Mouse (Mus musculus): ENCODE data around the gene Auts2. TPM values are rescaled to one million over a fixed set of nuclear protein-coding genes. Genes with fewer than 3 reads are reported as not detected.
A peak's percentile ranks its signal among the peaks of the same experiment; 100 is the strongest.

The Auts2 gene
- polyA plus RNA-seq, 1 experiment from 2014 or later = 36.0 TPM

DNA sequence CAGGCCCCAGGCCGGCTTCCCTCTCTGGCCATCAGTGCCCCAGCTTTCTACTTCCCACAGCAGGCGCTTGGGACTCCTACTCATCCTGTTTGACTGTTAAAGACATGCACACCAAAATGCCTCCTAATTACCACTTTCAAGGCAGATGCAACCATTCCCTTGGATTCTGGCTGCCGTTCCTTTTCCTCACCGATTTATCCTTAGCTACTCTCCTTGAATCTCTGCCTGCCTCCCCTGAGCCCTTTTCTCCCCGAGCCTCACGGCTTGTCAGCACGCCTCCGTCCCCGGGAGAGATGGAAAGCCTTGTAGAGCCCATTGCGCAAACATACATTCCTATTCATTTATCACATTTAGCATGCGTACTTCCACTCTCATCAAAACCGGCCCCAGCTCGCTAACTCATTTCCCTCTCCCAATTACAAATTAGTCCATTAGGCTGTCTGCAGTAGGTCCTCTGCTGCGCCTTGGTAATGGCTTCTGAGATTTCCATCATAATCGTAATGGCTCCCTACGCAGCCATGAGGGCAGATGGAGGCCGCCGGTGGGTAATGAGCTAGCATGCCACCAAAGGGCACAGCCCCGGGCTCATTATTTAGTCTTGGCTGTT, 825.7 kb downstream of the Auts2 start:
- no peak overlapping the region for H3K9ac ChIP-seq (ENCODE audit: low read length)
- peaks cover 3% of the 10 kb centered on the region; the same call in 1 of the 2 replicates for H3K27me3 ChIP-seq (ENCODE audit: control insufficient read depth, insufficient read depth, low read length)
- ATAC-seq (ENCODE audit: low FRiP score) = peak; percentile 44; the same call in 1 of the 2 replicates
- no peaks in the 10 kb centered on the region for H3K9me3 ChIP-seq (ENCODE audit: control insufficient read depth, low read length)
- DNase-seq (ENCODE audit: low spot score, missing footprints) = peak; percentile 72
- H3K36me3 ChIP-seq (ENCODE audit: control insufficient read depth, insufficient read depth, low read length) = no peaks in the 10 kb centered on the region
- 81% methylated on average over 19 of the region's 19 CpGs for WGBS
- H3K4me2 ChIP-seq = no peak overlapping the region
- H3K27ac ChIP-seq (ENCODE audit: low read depth, low read length) = peak overlapping the region; percentile 7; the same call in 1 of the 2 replicates
- H3K4me1 ChIP-seq (ENCODE audit: control insufficient read depth, insufficient read depth, low read length) = peaks cover 1% of the 10 kb centered on the region; the same call in 1 of the 2 replicates
- H3K4me3 ChIP-seq (ENCODE audit: low read depth, low read length) = no peak overlapping the region

GRCm38 (mm10) chr5:131714979-131715378, 828.2 kb downstream of the Auts2 start:
- H3K4me3 ChIP-seq (ENCODE audit: low read depth, low read length) = no peak overlapping the region
- no peaks in the 10 kb centered on the region for H3K9me3 ChIP-seq (ENCODE audit: control insufficient read depth, low read length)
- H3K36me3 ChIP-seq (ENCODE audit: control insufficient read depth, insufficient read depth, low read length) = no peaks in the 10 kb centered on the region
- no peak overlapping the region for H3K9ac ChIP-seq (ENCODE audit: low read length)
- H3K4me2 ChIP-seq = no peak overlapping the region
- WGBS = 85% methylated on average over 5 of the region's 5 CpGs
- no peak overlapping the region for H3K27ac ChIP-seq (ENCODE audit: low read depth, low read length)
- H3K27me3 ChIP-seq (ENCODE audit: control insufficient read depth, insufficient read depth, low read length) = peaks cover 3% of the 10 kb centered on the region; the same call in 1 of the 2 replicates
- DNase-seq (ENCODE audit: low spot score, missing footprints) (no peak), ATAC-seq (ENCODE audit: low FRiP score) (no peak)
- H3K4me1 ChIP-seq (ENCODE audit: control insufficient read depth, insufficient read depth, low read length) = no peaks in the 10 kb centered on the region; the same call in 1 of the 2 replicates

GRCm38 (mm10) chr5:131712441-131712840, 830.7 kb downstream of the Auts2 start:
- Histone ChIP-seq H3K36me3 (ENCODE audit: control insufficient read depth, insufficient read depth, low read length) (no peaks in the 10 kb centered on the region), H3K4me3 (ENCODE audit: low read depth, low read length) (no peak overlapping the region)
- 76% methylated on average over 2 of the region's 2 CpGs for WGBS

GRCm38 (mm10) chr5:131711474-131712129, 831.5 kb downstream of the Auts2 start:
- WGBS = 73% methylated on average over 5 of the region's 5 CpGs
- DNase-seq (ENCODE audit: low spot score, missing footprints) (no peak), ATAC-seq (ENCODE audit: low FRiP score) (no peak)

More at GRCm38 (mm10) chr5:131712441-131712840, 830.7 kb downstream of the Auts2 start:
- H3K9me3 ChIP-seq (ENCODE audit: control insufficient read depth, low read length) = no peaks in the 10 kb centered on the region
- no peak for DNase-seq (ENCODE audit: low spot score, missing footprints)
- no peak overlapping the region for H3K9ac ChIP-seq (ENCODE audit: low read length)
- no peak for ATAC-seq (ENCODE audit: low FRiP score)
- no peaks in the 10 kb centered on the region for H3K4me1 ChIP-seq (ENCODE audit: control insufficient read depth, insufficient read depth, low read length)
- H3K27ac ChIP-seq (ENCODE audit: low read depth, low read length) = no peak overlapping the region
- no peak overlapping the region for H3K4me2 ChIP-seq
- H3K27me3 ChIP-seq (ENCODE audit: control insufficient read depth, insufficient read depth, low read length) = no peaks in the 10 kb centered on the region

DNA sequence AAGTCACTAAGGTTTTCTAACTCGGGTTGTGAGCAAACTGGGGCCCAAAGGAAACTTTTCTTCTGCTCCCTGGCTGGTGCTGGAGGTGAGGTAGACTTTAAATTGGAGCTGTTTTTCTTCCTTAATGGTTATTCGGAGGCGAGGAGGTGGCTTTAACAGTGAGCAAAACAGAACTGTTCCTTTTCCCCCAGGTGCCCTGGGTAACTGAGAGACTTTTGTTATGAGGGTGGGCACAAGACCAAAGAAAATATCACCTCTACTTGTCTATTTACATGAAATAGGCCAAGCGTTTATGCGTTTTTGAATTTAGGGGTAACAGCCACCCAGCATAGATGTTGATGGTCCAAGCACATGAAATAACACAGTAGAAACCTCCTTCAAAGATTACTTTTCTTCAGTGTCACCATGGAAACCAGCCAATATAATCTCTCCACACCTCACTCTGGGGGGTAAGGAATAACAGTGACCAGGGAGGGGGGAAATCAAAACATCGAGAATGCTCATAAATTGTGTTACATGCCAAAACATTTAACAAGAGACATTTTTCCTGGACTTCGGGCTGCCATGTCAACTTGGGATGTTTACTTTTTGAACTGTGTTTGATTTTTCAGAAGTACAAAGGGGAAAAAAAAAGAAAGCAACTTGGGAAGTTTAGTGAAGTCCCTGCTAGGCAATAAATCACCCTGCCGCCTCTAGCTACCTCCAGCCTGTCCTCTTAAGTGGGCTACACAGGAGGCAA, 832.2 kb downstream of the Auts2 start:
- Histone ChIP-seq H3K9ac (ENCODE audit: low read length) (no peak overlapping the region), H3K4me1 (ENCODE audit: control insufficient read depth, insufficient read depth, low read length) (no peaks in the 10 kb centered on the region), H3K4me2 (no peak overlapping the region), H3K4me3 (ENCODE audit: low read depth, low read length) (no peak overlapping the region), H3K27me3 (ENCODE audit: control insufficient read depth, insufficient read depth, low read length) (no peaks in the 10 kb centered on the region), H3K36me3 (ENCODE audit: control insufficient read depth, insufficient read depth, low read length) (no peaks in the 10 kb centered on the region), H3K27ac (ENCODE audit: low read depth, low read length) (no peak overlapping the region), H3K9me3 (ENCODE audit: control insufficient read depth, low read length) (no peaks in the 10 kb centered on the region)
- DNase-seq (ENCODE audit: low spot score, missing footprints) (no peak), ATAC-seq (ENCODE audit: low FRiP score) (no peak)
- 79% methylated on average over 8 of the region's 8 CpGs for WGBS

More at GRCm38 (mm10) chr5:131711474-131712129, 831.5 kb downstream of the Auts2 start:
- H3K4me1 ChIP-seq (ENCODE audit: control insufficient read depth, insufficient read depth, low read length) = no peaks in the 10 kb centered on the region
- no peak overlapping the region for H3K4me2 ChIP-seq
- H3K36me3 ChIP-seq (ENCODE audit: control insufficient read depth, insufficient read depth, low read length) = no peaks in the 10 kb centered on the region
- no peak overlapping the region for H3K4me3 ChIP-seq (ENCODE audit: low read depth, low read length)
- no peaks in the 10 kb centered on the region for H3K27me3 ChIP-seq (ENCODE audit: control insufficient read depth, insufficient read depth, low read length)
- no peak overlapping the region for H3K9ac ChIP-seq (ENCODE audit: low read length)
- no peak overlapping the region for H3K27ac ChIP-seq (ENCODE audit: low read depth, low read length)
- H3K9me3 ChIP-seq (ENCODE audit: control insufficient read depth, low read length) = no peaks in the 10 kb centered on the region

- Histone ChIP-seq H3K27ac (ENCODE audit: low read depth, low read length) (no peak overlapping the region), H3K4me3 (ENCODE audit: low read depth, low read length) (no peak overlapping the region), H3K27me3 (ENCODE audit: control insufficient read depth, insufficient read depth, low read length) (no peaks in the 10 kb centered on the region), H3K4me1 (ENCODE audit: control insufficient read depth, insufficient read depth, low read length) (no peaks in the 10 kb centered on the region), H3K4me2 (no peak overlapping the region), H3K9ac (ENCODE audit: low read length) (no peak overlapping the region), H3K9me3 (ENCODE audit: control insufficient read depth, low read length) (no peaks in the 10 kb centered on the region), H3K36me3 (ENCODE audit: control insufficient read depth, insufficient read depth, low read length) (no peaks in the 10 kb centered on the region)
- 90% methylated on average over 7 of the region's 7 CpGs for WGBS
- DNase-seq (ENCODE audit: low spot score, missing footprints) = no peak
- ATAC-seq (ENCODE audit: low FRiP score) = no peak
Measured at GRCm38 (mm10) chr5:131707471-131707870, 835.7 kb downstream of the Auts2 start.

GRCm38 (mm10) chr5:131703729-131704128, 839.4 kb downstream of the Auts2 start:
- H3K9me3 ChIP-seq (ENCODE audit: control insufficient read depth, low read length) = no peaks in the 10 kb centered on the region
- H3K27ac ChIP-seq (ENCODE audit: low read depth, low read length) = no peak overlapping the region
- DNase-seq (ENCODE audit: low spot score, missing footprints) (no peak), ATAC-seq (ENCODE audit: low FRiP score) (no peak)
- no peaks in the 10 kb centered on the region for H3K4me1 ChIP-seq (ENCODE audit: control insufficient read depth, insufficient read depth, low read length)
- H3K27me3 ChIP-seq (ENCODE audit: control insufficient read depth, insufficient read depth, low read length) = no peaks in the 10 kb centered on the region
- no peak overlapping the region for H3K4me2 ChIP-seq
- WGBS = 81% methylated on average over 6 of the region's 6 CpGs
- H3K9ac ChIP-seq (ENCODE audit: low read length) = no peak overlapping the region
- no peak overlapping the region for H3K4me3 ChIP-seq (ENCODE audit: low read depth, low read length)
- no peaks in the 10 kb centered on the region for H3K36me3 ChIP-seq (ENCODE audit: control insufficient read depth, insufficient read depth, low read length)

DNA sequence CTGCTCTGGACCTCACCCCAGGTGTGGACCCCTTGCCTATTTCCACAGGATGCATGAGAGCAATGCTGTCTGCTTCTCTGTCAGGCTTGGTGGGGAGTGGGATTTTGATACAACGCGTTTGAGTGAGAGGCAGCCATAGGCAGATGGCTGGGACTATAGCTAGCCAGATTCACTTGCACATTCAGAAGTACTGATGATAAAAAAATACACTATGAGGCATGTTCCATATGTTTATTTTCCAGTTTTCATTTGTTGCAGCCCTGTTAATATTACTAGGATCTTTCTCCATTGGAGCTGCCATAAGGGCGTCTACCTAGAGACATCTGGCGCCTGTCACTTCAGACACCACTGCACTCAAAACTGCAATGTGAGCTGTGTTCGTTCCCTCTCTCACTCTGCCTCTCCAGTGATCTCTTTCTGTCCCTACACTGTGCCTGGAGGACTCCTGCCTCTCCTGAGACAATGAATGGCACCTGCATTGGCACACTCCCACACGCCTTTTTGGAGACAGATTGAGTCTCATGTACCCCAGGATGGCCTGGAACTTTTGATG, 840.2 kb downstream of the Auts2 start:
- H3K36me3 ChIP-seq (ENCODE audit: control insufficient read depth, insufficient read depth, low read length) = no peaks in the 10 kb centered on the region
- H3K27me3 ChIP-seq (ENCODE audit: control insufficient read depth, insufficient read depth, low read length) = no peaks in the 10 kb centered on the region
- ATAC-seq (ENCODE audit: low FRiP score) (no peak), DNase-seq (ENCODE audit: low spot score, missing footprints) (no peak)
- no peak overlapping the region for H3K4me3 ChIP-seq (ENCODE audit: low read depth, low read length)
- WGBS = 92% methylated on average over 6 of the region's 6 CpGs
- H3K9me3 ChIP-seq (ENCODE audit: control insufficient read depth, low read length) = no peaks in the 10 kb centered on the region
- H3K4me2 ChIP-seq = no peak overlapping the region
- no peak overlapping the region for H3K9ac ChIP-seq (ENCODE audit: low read length)
- H3K27ac ChIP-seq (ENCODE audit: low read depth, low read length) = no peak overlapping the region
- H3K4me1 ChIP-seq (ENCODE audit: control insufficient read depth, insufficient read depth, low read length) = no peaks in the 10 kb centered on the region

GRCm38 (mm10) chr5:131698900-131699299, 844.2 kb downstream of the Auts2 start:
- H3K9me3 ChIP-seq (ENCODE audit: control insufficient read depth, low read length) = no peaks in the 10 kb centered on the region
- H3K9ac ChIP-seq (ENCODE audit: low read length) = no peak overlapping the region
- no peak overlapping the region for H3K4me2 ChIP-seq
- DNase-seq (ENCODE audit: low spot score, missing footprints) (no peak), ATAC-seq (ENCODE audit: low FRiP score) (no peak)
- H3K4me1 ChIP-seq (ENCODE audit: control insufficient read depth, insufficient read depth, low read length) = no peaks in the 10 kb centered on the region
- WGBS = 96% methylated on average over 7 of the region's 7 CpGs
- no peaks in the 10 kb centered on the region for H3K27me3 ChIP-seq (ENCODE audit: control insufficient read depth, insufficient read depth, low read length)
- H3K36me3 ChIP-seq (ENCODE audit: control insufficient read depth, insufficient read depth, low read length) = no peaks in the 10 kb centered on the region
- no peak overlapping the region for H3K4me3 ChIP-seq (ENCODE audit: low read depth, low read length)
- no peak overlapping the region for H3K27ac ChIP-seq (ENCODE audit: low read depth, low read length)

Measured in midbrain, embryonic 11.5 days (tissue).